Mouse (Mus musculus): Measurements from ENCODE around the gene Gm3238.
A peak's percentile ranks its signal among the peaks of the same experiment; 100 is the strongest.
"Not testable (repeated sequence)": the region's sequence is repeated elsewhere in the genome, so short reads cannot be mapped to it uniquely, and the experiment has no call there.

Gm3238 gene

GRCm38 (mm10) chr10:77771225-77771624 lies at the start of gene Gm3238:
TSS of gene Gm3238 (minus strand) at chr10:77771325.
- not testable (repeated sequence) for DNase-seq

- DNase-seq = no peak
Measured at GRCm38 (mm10) chr10:77819203-77819602, 48.1 kb upstream of the Gm3238 start.

- DNase-seq = no peak
Measured at GRCm38 (mm10) chr10:77818523-77818922, 47.4 kb upstream of the Gm3238 start.

GRCm38 (mm10) chr10:77815514-77815913 lies 44.4 kb upstream of the Gm3238 start:
- DNase-seq = no peak

DNA sequence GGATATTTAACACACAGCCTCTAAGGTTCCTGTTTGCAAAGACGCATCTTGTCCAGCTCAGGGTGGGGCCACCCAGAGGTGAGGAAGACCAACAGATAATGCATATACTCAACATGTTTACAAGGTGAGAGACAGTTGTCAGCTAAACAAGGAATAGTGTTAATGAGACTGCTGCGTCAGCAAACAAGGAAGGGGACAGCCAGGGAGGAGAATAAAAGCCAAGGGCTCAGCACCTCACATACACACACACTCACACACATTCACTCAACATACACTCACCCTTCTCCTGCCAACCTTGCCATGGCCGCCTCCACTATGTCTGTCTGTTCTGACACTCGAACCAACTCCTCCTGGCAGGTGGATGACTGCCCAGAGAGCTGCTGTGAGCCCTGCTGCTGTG lies 43.3 kb upstream of the Gm3238 start, which contains the start of gene Gm2696:
Gene Gm2696 (plus strand): TSS at position 301 of the 400 bp plus-strand sequence.
- no peak for DNase-seq

- no peak for DNase-seq
Measured at GRCm38 (mm10) chr10:77811743-77812142, 40.6 kb upstream of the Gm3238 start, which contains the start of gene Gm9507. TSS of gene Gm9507 (minus strand) at chr10:77811843.

DNA sequence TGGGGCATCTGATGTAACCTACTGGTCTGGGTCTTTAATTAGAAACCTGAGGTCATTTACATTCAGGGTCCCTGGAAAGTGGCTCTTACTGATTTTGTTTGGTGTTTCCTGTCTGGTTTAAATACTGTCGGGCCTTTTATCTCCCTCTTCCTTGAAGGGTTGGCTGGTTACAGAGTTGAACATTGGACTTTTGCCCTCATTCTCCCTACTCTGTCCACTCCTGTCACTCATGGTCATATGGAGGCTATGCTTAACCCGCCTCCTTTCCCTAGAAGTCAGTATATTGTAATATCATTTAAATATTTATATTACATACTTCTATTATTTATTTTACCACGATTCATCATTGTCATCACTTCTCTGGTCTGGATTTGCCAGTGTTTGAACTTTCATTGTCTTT lies 33.0 kb upstream of the Gm3238 start:
- DNase-seq = no peak

- no peak for DNase-seq
Measured at GRCm38 (mm10) chr10:77798921-77799508, 27.9 kb upstream of the Gm3238 start, which contains the start of gene Gm19668. TSS of gene Gm19668 (minus strand) at chr10:77799133.

- DNase-seq = peak in 1 of 2 experiments; percentile 14
Measured at GRCm38 (mm10) chr10:77798164-77798920, 27.2 kb upstream of the Gm3238 start.

GRCm38 (mm10) chr10:77797677-77798076 lies 26.6 kb upstream of the Gm3238 start:
- no peak for DNase-seq

GRCm38 (mm10) chr10:77794976-77795375 lies 23.9 kb upstream of the Gm3238 start, which contains the start of gene Gm9639:
TSS of gene Gm9639 (minus strand) at chr10:77795076.
- DNase-seq = no peak

- no peak for DNase-seq
Measured at GRCm38 (mm10) chr10:77788621-77789020, 17.5 kb upstream of the Gm3238 start.

DNA sequence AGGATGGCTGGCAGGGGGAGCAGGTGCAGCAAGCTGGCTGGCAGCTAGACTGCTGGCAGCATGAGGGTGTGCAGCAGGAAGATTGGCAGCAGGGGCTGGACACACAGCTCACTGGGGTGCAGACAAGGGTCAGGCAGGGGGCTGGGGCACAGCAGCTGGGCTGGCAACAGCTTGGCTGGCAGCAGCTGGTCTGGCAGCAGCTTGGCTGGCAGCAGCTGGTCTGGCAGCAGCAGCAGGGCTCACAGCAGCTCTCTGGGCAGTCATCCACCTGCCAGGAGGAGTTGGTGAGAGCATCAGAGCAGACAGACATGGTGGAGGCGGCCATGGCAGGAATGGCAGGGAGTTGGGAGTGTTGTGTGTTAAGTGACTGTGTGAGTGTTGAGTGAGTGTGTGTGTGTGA lies 16.8 kb upstream of the Gm3238 start, which contains the start of gene Gm7137:
Gene Gm7137 (minus strand): TSS at position 325 of the 400 bp plus-strand sequence.
- not testable (repeated sequence) for DNase-seq

DNA sequence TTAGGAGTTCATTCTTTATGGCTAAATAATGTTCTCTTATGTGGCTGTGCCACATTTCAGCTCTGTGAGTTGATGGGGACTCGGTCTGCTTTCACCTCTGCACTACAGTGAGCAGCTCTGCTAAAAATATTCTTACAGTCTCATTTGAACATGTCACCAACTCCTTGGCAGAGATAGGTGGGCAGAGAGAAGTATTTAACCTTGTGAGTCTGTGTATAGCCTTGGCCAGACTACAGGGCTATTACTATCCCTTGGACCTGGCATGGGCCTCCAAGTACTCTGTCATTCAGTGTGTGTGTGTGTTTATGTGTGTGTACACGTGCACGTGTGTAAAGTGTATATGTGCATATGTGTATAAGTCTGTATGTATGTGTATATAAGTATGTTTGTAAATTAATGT lies 12.3 kb upstream of the Gm3238 start:
- not testable (repeated sequence) for DNase-seq

GRCm38 (mm10) chr10:77782442-77782841 lies 11.3 kb upstream of the Gm3238 start, which contains the start of gene Gm3250:
TSS of gene Gm3250 (minus strand) at chr10:77782542.
- not testable (repeated sequence) for DNase-seq

DNA sequence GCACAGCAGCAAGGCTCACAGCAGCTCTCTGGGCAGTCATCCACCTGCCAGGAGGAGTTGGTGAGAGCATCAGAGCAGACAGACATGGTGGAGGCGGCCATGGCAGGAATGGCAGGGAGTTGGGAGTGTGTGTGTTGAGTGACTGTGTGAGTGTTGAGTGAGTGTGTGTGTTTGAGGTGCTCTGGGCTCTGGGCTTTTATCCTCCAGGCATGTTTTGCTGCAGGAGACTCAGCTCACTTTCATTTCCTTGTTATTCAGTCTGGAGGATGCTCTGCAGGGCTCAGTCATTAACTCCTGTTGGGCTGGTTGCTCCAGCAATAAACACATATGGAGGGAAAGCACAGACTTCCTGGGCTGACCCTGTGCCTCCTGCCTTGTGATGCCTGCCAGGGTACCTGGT lies 5.7 kb upstream of the Gm3238 start, which contains the start of gene Gm7138:
Gene Gm7138 (minus strand): TSS at position 101 of the 400 bp plus-strand sequence.
- not testable (repeated sequence) for DNase-seq

DNA sequence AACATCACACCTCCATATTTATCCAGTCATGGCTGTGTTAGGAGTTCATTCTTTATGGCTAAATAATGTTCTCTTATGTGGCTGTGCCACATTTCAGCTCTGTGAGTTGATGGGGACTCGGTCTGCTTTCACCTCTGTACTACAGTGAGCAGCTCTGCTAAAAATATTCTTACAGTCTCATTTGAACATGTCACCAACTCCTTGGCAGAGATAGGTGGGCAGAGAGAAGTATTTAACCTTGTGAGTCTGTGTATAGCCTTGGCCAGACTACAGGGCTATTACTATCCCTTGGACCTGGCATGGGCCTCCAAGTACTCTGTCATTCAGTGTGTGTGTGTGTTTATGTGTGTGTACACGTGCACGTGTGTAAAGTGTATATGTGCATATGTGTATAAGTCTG lies 1.0 kb upstream of the Gm3238 start:
- DNase-seq = not testable (repeated sequence)

GRCm38 (mm10) chr10:77769727-77770126 lies 1.4 kb downstream of the Gm3238 start:
- no peak for DNase-seq

GRCm38 (mm10) chr10:77759582-77759981 lies 11.5 kb downstream of the Gm3238 start, which contains the start of gene Gm3233:
TSS of gene Gm3233 (minus strand) at chr10:77759682.
- not testable (repeated sequence) for DNase-seq

- DNase-seq = no peak
Measured at GRCm38 (mm10) chr10:77753448-77753847, 17.7 kb downstream of the Gm3238 start.

DNA sequence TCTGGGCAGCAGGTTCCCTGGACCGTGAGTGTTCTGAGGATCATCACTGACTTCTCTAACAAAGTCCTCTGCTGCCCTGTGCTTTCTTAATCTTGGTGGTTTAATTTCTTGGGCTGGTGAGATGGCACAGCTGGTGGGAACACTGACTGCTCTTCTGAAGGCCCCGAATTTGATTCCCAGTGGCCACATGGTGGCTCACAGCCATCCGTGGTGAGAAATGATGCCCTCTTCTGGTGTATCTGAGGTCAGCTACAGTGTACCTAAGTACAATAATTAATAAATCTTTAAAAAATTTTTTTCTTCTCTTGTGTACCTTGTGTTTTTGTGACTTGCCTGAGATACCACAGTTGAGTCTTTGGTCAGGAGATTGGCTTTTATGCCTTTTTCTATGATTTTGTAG lies 18.8 kb downstream of the Gm3238 start:
- DNase-seq = not testable (repeated sequence)

DNA sequence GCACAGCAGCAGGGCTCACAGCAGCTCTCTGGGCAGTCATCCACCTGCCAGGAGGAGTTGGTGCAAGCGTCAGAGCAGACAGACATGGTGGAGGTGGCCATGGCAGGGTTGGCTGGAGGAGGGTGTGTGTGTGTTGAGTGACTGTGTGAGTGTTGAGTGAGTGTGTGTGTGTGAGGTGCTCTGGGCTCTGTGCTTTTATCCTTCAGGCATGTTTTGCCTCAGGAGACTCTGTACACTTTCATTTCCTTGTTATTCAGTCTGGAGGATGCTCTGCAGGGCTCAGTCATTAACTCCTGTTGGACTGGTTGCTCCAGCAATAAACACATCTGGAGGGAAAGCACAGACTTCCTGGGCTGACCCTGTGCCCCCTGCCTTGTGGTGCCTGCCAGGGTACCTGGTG lies 19.9 kb downstream of the Gm3238 start, which contains the start of gene Gm9736:
Gene Gm9736 (minus strand): TSS at position 101 of the 400 bp plus-strand sequence.
- DNase-seq = not testable (repeated sequence)

DNA sequence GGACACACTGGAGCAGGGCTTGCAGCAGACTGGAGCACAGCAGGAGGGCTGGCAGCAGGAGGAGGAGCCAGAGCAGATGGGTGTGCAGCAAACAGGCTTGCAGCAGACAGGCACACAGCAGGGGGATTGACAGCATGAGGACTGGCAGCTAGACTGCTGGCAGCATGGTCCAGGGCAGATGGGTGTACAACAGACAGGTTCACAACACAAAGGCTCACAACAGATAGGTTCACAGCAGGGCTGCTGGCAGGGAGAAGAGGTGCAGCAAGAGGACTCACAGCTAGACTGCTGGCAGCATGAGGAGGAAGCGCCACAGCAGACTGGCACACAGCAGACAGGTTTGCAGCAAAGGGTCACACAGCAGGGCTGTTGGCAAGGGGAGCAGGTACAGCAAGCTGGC lies 20.4 kb downstream of the Gm3238 start:
- peak; percentile 8 to 12 for DNase-seq

All from cerebellum, postnatal 36 days (tissue).